Mouse (Mus musculus): ENCODE results near the gene Zfp408.
"Not testable (repeated sequence)": the region's sequence is repeated elsewhere in the genome, so short reads cannot be mapped to it uniquely, and the experiment has no call there.

The Zfp408 gene

GRCm38 (mm10) chr2:91651458-91652258 is 2.1 kb upstream of the Zfp408 start:
- DNase-seq (ENCODE audit: extremely low read depth, low read depth, low spot score) = no peak

DNA sequence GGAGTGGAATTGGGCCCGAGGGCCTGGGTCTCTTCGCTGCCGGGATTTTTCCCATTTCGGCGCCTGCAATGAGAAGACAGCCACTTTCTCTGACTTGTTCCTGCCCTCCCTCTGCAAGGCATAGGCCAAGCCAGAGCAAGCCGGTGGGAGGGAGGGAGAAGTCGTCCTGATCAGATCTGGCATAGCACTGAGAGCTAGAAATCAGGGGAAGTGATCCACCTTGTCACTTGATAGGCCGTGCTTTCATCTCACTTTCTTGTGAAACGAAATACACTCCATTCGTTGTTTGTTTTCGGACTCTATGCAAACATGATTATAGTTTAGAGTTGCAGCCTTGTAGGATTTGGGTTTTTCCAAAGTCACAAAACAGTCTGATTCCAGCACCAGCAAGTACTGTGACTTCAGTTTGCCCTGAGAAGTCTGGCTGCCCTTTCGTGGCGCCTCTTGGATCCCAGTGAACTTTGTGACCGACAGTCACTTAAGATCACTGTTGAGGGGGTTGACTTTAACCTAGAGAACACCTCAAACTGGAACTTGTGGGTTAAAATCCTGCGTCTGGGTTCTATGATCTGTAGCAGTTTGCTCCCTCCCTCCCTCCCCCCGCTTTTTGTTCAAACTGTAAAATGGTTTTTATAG is 887 bp upstream of the Zfp408 start:
- no peak for DNase-seq (ENCODE audit: extremely low read depth, low read depth, low spot score)

- DNase-seq (ENCODE audit: extremely low read depth, low read depth, low spot score) = no peak
Measured at GRCm38 (mm10) chr2:91649152-91649551, 439 bp downstream of the Zfp408 start.

GRCm38 (mm10) chr2:91646733-91647132 is 2.9 kb downstream of the Zfp408 start:
- DNase-seq (ENCODE audit: extremely low read depth, low read depth, low spot score) = no peak

GRCm38 (mm10) chr2:91645811-91646210 is 3.8 kb downstream of the Zfp408 start:
- DNase-seq (ENCODE audit: extremely low read depth, low read depth, low spot score) = no peak

- DNase-seq (ENCODE audit: extremely low read depth, low read depth, low spot score) = no peak
Measured at GRCm38 (mm10) chr2:91645354-91645753, 4.2 kb downstream of the Zfp408 start.

- no peak for DNase-seq (ENCODE audit: extremely low read depth, low read depth, low spot score)
Measured at GRCm38 (mm10) chr2:91644021-91644420, 5.6 kb downstream of the Zfp408 start.

DNA sequence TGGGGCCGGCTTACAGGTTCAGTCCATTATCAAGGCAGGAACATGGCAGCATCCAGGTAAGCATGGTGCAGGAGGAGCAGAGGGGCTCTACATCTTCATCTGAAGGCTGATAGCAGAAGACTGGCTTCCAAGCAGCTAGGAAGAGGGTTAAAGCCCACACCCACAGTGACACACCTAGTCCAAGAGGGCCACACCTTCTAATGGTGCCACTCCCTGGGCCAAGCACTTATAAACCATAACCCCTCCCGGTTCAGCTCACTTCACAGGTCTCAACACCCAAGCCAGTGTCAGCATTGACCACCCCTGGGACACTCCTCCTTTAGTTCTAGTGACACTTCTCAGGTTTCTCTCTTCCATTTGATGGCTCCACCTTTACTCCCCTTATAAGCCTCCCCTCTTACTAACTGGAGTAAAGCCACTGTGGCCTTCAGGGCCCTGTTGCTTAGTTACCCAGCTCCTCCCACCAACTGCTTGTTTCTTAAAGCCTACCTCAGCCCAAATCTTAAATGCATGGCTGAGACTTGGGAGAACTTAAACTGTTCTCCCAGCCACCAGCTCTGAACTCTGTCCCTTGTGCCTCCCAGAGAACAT is 6.7 kb downstream of the Zfp408 start:
- no peak for DNase-seq (ENCODE audit: extremely low read depth, low read depth, low spot score)

DNA sequence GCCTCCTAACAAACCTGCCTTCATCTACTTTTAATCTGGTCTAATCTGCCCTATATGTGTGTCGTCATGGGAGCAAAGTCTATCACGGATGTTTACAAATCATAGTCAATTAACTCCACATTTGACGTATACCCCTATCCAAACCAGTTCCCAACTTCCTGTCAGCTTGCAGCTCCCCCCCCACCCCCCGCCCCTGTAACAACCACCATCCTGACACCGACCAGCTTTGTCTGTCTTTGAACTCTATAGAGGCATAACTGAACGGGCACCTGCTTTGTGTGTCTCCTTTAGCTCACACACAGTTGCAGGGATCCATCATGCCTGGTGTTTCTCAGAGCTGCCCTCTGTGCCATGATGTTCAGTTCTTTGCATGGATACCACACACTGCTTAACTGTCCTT is 10.7 kb downstream of the Zfp408 start:
- no peak for DNase-seq (ENCODE audit: extremely low read depth, low read depth, low spot score)

DNA sequence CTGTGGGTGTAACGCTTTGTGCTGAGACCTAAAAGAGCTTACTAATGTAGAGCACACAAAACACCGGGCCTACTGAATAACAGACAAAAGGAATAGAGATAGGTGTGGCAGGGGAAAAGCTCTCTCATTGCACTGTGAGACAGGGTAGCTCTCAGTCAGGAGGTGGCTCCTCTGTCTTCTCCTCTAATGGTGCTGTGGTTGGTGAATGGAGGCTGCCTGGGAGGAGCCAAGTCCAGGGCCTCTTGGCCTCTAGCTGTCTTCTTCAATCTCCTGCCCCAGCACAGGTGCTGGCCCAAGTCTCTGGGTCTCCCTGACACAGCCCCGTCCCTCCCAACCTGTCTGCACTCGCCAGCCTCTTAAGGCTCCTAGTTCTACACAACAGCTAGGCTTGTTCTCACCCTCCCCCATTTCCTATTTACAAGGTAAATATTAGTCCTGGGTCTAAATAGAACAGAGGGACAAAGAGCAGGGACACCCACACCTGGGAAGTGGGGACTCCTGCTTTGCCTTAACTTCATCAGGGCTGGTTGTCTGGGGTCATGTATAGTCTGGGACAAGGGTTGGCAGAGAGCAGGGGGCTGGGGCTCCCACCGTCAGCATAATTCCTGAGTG is 12.8 kb downstream of the Zfp408 start:
- DNase-seq (ENCODE audit: extremely low read depth, low read depth, low spot score) = no peak

GRCm38 (mm10) chr2:91636229-91636628 is 13.4 kb downstream of the Zfp408 start, which contains the start of gene F2:
Gene F2 (minus strand): TSS chr2:91636414.
- no peak for DNase-seq (ENCODE audit: extremely low read depth, low read depth, low spot score)

DNA sequence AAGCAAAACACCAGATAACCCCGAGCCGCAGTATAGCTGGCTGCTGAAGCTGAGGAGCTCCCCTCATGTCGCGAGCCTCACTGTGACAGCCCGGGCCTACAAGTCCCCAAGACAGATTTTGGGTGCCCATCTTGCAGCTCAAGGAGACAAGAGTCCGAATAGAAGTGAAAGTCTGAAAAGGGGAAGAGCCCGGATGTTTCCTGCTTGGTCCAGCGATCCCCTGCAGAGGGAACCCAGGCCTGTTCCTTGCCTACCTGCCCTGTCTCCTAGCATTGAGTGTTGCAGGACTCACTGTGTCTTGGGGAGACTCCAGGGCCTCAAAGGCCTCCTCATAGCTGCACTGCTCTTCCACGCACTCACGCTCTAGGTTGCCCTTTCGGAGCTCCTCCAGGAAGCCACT is 14.1 kb downstream of the Zfp408 start:
- no peak for DNase-seq (ENCODE audit: extremely low read depth, low read depth, low spot score)

- no peak for DNase-seq (ENCODE audit: extremely low read depth, low read depth, low spot score)
Measured at GRCm38 (mm10) chr2:91634841-91635240, 14.8 kb downstream of the Zfp408 start.

DNA sequence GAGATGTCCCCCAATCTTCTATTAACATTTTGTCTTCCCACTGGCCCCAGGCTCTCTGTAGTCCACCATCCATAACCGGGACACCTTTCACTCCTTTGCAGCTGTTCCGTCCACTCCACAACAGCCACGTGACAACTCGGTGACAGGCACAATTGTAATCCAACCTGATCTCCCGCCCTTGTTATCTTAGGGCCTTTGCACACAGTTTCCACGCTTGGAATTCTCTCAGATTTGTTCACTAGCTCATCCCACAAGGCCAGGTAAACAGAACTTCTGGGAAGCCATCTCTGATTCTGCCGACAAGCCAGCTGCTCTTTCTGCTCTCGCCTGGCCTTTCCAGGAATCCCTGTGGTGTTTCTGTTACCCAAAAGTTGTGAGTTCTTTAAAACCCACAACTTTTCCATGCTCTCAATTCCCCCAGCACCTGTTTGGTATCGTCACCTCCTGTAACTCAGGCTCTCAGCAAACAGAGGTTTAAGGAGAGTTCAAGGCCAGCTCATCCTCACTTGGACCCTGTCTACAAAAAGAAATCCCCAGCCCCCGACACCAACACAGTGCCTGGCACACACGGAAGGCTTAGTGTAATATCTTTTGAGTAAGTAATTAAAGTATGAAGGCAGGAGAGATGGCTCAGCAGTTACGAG is 16.1 kb downstream of the Zfp408 start:
- no peak for DNase-seq (ENCODE audit: extremely low read depth, low read depth, low spot score)

DNA sequence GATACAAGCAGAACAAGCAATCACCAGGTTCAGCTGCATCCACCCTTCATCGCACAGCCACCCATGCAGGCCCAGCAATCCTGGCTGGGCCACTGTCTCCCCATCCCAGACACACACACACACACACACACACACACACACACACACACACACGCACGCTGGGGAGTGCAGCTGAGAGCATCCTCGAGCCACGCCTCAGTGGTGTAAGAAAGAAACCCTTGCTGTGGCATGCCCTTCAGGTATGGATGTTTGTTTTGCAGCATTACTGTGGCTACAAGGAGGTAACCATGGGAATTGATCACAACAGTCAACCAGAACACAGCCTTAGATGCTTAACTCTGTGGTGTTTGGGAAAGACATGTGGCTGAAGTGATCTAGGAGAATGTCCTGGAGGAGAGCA is 17.3 kb downstream of the Zfp408 start:
- DNase-seq (ENCODE audit: extremely low read depth, low read depth, low spot score) = no peak

- no peak for DNase-seq (ENCODE audit: extremely low read depth, low read depth, low spot score)
Measured at GRCm38 (mm10) chr2:91631826-91632225, 17.8 kb downstream of the Zfp408 start.

GRCm38 (mm10) chr2:91630384-91630783 is 19.2 kb downstream of the Zfp408 start:
- no peak for DNase-seq (ENCODE audit: extremely low read depth, low read depth, low spot score)

DNA sequence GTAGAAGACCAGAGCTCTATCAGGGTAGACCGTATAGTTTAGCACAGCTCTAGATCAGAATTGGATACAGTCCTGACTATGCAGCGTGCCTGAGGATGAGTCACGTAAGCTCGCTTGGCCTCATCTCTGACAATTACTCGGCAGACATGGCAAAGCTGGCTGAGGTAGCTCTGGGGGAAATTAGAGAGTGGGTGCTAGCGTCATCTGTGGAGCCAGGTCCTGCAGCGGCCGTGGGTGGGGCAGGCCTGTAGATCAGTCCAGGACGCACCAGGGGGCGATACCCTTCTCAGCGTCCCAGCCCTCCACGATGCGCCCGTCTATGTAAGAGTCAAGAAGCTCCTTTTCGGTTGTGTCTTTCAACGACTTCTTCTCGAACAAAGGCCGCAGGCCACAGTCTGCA is 19.9 kb downstream of the Zfp408 start:
- DNase-seq (ENCODE audit: extremely low read depth, low read depth, low spot score) = no peak

- DNase-seq (ENCODE audit: extremely low read depth, low read depth, low spot score) = no peak
Measured at GRCm38 (mm10) chr2:91628171-91628570, 21.4 kb downstream of the Zfp408 start.

GRCm38 (mm10) chr2:91627486-91627885 is 22.1 kb downstream of the Zfp408 start:
- no peak for DNase-seq (ENCODE audit: extremely low read depth, low read depth, low spot score)

GRCm38 (mm10) chr2:91623366-91623765 is 26.2 kb downstream of the Zfp408 start:
- not testable (repeated sequence) for DNase-seq (ENCODE audit: extremely low read depth, low read depth, low spot score)

Measured in fat pad, adult 2 months (tissue).